Mouse (Mus musculus) brown adipose tissue, adult 24 weeks (tissue): ENCODE data around the gene Hcst. TPM values are rescaled to one million over a fixed set of nuclear protein-coding genes. Genes with fewer than 3 reads are reported as not detected.

ENCODE experiments used
- polyA plus RNA-seq: library from polyadenylated mRNA; stranded (reverse); fragments of >200 nt; gene quantifications from 2 replicates; pipeline ENCODE4 v1.2.4, GENCODE M21; 2012; ENCODE audit not compliant: missing spikeins, insufficient read depth, insufficient read length

Hcst gene
- polyA plus RNA-seq, 1 experiment = 2.5 TPM

Other genes with a start within 250 kb of the Hcst start
- 3,242 and 3,950 TPM in 2 replicates for gene Cox7a1, start 235.7 kb downstream of the Hcst start, polyA plus RNA-seq
- 549 and 708 TPM in 2 replicates for gene Capns1, start 221.0 kb downstream of the Hcst start, polyA plus RNA-seq
- 93.0 and 113 TPM in 2 replicates for gene Polr2i, start 187.9 kb downstream of the Hcst start, polyA plus RNA-seq
- gene Tbcb, start 187.6 kb downstream of the Hcst start, polyA plus RNA-seq = 62.8 and 71.2 TPM in 2 replicates
- gene Ovol3, start 184.1 kb downstream of the Hcst start, polyA plus RNA-seq = not detected in 2 replicates
- 0.83 TPM in 1 of 2 replicates, not detected in the other for gene Thap8, start 139.8 kb downstream of the Hcst start, polyA plus RNA-seq
- gene Wdr62, start 139.4 kb downstream of the Hcst start, polyA plus RNA-seq = 3.2 and 4.6 TPM in 2 replicates
- gene Clip3, start 128.1 kb downstream of the Hcst start, polyA plus RNA-seq = 4.5 and 7.3 TPM in 2 replicates
- gene Alkbh6, start 111.1 kb downstream of the Hcst start, polyA plus RNA-seq = 34.7 and 38.6 TPM in 2 replicates
- not detected in 2 replicates for gene Syne4, start 105.0 kb downstream of the Hcst start, polyA plus RNA-seq
- gene E130208F15Rik, start 98.1 kb downstream of the Hcst start, polyA plus RNA-seq = 1.6 and 2.0 TPM in 2 replicates
- gene Sdhaf1, start 96.0 kb downstream of the Hcst start, polyA plus RNA-seq = 18.1 and 22.7 TPM in 2 replicates
- gene Lrfn3, start 57.1 kb downstream of the Hcst start, polyA plus RNA-seq = 0.67 and 2.4 TPM in 2 replicates
- 34.6 and 43.0 TPM in 2 replicates for gene Tyrobp, start 6.1 kb downstream of the Hcst start, polyA plus RNA-seq
- 0.67 and 1.6 TPM in 2 replicates for gene Nfkbid, start 1.9 kb upstream of the Hcst start, polyA plus RNA-seq
- gene Aplp1, start 25.7 kb upstream of the Hcst start, polyA plus RNA-seq = 0.44 and 0.92 TPM in 2 replicates
- gene Kirrel2, start 37.8 kb upstream of the Hcst start, polyA plus RNA-seq = not detected in 2 replicates
- gene Nphs1, start 38.5 kb upstream of the Hcst start, polyA plus RNA-seq = not detected in 2 replicates
- gene Prodh2, start 73.8 kb upstream of the Hcst start, polyA plus RNA-seq = not detected in 2 replicates
- 0.40 TPM in 1 of 2 replicates, not detected in the other for gene Arhgap33, start 115.2 kb upstream of the Hcst start, polyA plus RNA-seq
- 49.1 and 64.2 TPM in 2 replicates for gene Hspb6, start 132.3 kb upstream of the Hcst start, polyA plus RNA-seq
- 0.95 and 4.2 TPM in 2 replicates for gene Proser3, start 132.4 kb upstream of the Hcst start, polyA plus RNA-seq
- 19.5 and 23.1 TPM in 2 replicates for gene Lin37, start 140.0 kb upstream of the Hcst start, polyA plus RNA-seq
- gene U2af1l4, start 143.4 kb upstream of the Hcst start, polyA plus RNA-seq = 59.1 and 65.5 TPM in 2 replicates
- 0.91 and 5.5 TPM in 2 replicates for gene Gm49396, start 143.5 kb upstream of the Hcst start, polyA plus RNA-seq
- 177 and 187 TPM in 2 replicates for gene Psenen, start 143.8 kb upstream of the Hcst start, polyA plus RNA-seq
- gene Igflr1, start 145.6 kb upstream of the Hcst start, polyA plus RNA-seq = not detected in 2 replicates
- 7.1 and 16.1 TPM in 2 replicates for gene Kmt2b, start 168.9 kb upstream of the Hcst start, polyA plus RNA-seq
- not detected in 2 replicates for gene Zbtb32, start 179.1 kb upstream of the Hcst start, polyA plus RNA-seq
- gene Upk1a, start 193.0 kb upstream of the Hcst start, polyA plus RNA-seq = not detected in 2 replicates
- 5,485 and 5,752 TPM in 2 replicates for gene Cox6b1, start 206.3 kb upstream of the Hcst start, polyA plus RNA-seq
- not detected in 2 replicates for gene Etv2, start 216.0 kb upstream of the Hcst start, polyA plus RNA-seq
- 24.5 and 39.6 TPM in 2 replicates for gene Rbm42, start 230.5 kb upstream of the Hcst start, polyA plus RNA-seq
- gene Haus5, start 245.1 kb upstream of the Hcst start, polyA plus RNA-seq = 2.3 and 2.9 TPM in 2 replicates